Mouse (Mus musculus): ENCODE measurements around the gene Tlk1. TPM values are rescaled to one million over a fixed set of nuclear protein-coding genes. Genes with fewer than 3 reads are reported as not detected.

Gene Tlk1
- total RNA-seq, 4 experiments from 2014 or later: 27.5 to 38.2 (median 32.4) TPM

DNA sequence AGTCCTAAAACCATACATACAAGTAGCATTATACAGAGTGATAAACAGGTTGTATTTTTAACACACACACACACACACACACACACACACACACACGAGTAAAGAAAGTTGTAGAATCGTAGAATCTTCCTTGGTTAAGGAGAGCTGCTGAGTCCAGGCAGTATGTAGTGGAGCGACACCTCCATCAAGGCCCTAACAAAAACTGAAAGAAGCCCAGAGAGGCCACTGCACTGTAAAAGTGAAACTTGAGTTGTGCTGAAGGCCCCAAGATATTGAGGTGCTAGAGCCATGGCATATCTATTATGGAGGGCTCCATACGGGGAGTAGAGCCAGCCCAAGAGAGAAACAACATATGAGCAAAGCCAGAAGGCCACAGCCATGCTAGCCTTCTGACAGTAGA lies 32.3 kb downstream of the Tlk1 start:
- DNase-seq (ENCODE audit: low spot score): no peak

DNA sequence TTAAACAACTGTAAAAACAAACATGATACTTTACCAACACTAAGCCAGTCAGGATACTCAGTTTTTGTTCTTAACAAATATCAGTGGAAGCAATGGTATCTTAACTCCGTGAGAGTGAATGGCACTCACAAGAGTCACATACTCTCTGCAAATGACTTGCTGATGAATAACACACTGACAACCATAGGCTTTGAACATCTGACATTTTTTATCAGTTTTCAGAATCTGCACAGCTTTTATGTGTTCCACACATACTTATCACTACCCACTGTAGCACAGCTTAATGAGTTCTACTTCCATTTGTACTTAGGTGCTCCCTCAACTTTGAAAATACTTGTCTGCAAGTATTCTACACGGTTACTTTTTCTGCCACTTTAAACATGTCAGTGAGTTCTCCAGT lies 35.3 kb downstream of the Tlk1 start:
- DNase-seq (ENCODE audit: low spot score): no peak

DNA sequence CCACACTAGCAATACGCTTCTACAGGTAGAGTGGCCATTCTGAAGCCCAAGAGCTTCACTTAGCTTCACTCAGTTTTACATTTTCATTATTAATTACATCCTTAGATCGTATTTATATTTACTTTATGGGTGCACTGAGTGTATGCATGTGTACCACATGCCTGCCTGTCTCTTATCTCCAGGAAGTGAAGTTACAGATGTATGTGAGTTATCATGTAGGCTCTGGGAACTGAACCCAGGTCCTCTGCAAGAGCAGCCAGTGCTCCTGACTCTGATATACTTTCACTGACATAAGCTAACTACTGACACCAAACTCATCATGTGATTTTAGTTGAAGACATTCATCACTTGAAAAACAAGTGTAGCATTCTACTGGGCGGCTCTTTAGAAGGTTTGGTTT lies 36.2 kb downstream of the Tlk1 start:
- no peak for DNase-seq (ENCODE audit: low spot score)

DNA sequence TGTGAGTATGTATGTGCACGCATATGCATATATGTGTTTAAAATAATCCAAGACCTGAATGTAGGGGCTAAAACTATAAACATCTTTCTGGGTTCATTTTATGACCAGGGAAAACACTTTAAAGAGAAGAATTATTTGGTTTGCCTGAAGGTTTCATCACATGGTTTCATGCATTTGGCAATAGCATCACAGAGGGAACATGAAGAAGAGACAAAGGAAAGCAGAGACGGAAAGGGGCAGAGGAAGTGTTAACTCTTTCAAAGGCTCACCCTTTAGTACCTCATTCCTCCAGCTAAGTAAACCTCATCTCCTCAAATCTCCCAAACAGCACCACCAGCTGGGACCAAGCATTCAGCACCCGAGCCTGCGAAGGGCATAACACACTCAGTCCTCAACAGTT lies 41.1 kb downstream of the Tlk1 start:
- DNase-seq (ENCODE audit: low spot score): no peak

DNA sequence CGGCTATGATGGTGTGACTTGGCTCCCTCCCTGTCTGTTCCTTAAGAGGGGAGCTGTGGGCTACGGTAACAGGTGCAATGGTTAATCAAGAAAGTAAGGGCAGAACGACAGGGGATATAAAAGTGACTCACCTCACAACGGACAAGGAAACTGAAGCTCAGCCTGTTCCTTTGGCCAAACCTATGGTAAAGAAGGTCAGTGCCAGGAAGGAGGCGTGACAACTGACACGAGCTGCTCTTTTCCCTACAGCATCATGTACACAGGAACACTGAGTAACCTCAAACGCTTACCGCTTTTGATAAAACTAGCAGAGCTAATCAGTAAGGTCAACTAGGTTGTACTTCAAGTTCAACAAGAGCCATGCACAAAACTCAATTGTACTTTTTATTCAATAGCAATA lies 42.0 kb downstream of the Tlk1 start:
- DNase-seq (ENCODE audit: low spot score): no peak

DNA sequence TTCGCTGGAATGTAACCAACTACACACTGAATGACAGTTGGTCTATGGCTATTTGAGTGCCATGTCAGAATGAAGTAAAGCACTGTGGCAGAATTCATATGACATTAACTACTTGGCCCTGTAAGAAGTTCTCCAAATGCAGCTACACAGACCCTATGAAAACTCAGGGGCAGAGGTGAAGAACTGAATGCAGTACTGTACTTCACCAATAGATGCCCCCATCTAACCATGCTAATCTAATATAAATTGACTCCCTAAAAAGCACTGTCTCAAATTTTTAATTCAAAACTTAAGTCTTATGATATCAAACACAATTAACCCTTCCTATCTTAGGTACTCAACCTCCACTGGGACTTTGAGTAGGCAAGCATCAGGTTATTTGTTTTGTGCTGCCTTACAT lies 45.9 kb downstream of the Tlk1 start:
- DNase-seq (ENCODE audit: low spot score): peak; percentile 43

DNA sequence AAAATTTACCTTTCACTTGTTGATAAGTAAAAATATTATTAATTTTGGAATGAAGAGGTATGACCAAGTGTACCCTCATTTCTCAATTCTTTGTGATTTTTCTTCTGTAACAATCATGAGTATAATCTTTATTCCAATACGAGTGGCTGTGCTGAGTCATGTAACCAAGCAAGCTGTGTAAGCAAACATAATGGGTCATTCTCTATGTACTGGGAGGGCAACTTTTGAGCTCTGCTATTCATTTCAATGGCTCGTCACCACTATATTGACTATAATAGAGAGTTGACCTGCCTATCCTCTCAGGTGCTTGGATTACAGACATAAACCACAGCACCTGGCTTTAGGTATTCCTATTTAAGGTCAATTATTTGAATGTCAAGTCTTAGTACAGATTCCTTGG lies 48.8 kb downstream of the Tlk1 start:
- no peak for DNase-seq (ENCODE audit: low spot score)

DNA sequence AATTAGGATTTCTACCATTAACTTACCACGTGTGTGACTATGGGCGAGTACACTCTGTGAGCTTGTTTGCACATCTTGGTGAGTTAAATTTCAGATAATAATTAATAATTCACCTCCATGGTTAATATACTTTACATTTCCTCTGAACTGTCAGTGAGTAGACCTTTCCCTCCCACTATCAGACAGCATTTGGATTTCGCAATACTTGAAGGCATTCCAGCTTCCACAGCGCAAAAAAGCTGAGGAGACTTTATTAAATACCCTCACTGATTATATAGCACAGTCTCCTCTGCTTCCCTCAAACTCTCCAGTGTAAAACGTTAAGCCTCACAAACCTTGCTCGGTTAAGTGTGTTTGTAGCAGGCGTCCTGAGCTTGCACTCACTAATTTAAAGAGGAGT lies 60.8 kb downstream of the Tlk1 start:
- no peak for DNase-seq (ENCODE audit: low spot score)

DNA sequence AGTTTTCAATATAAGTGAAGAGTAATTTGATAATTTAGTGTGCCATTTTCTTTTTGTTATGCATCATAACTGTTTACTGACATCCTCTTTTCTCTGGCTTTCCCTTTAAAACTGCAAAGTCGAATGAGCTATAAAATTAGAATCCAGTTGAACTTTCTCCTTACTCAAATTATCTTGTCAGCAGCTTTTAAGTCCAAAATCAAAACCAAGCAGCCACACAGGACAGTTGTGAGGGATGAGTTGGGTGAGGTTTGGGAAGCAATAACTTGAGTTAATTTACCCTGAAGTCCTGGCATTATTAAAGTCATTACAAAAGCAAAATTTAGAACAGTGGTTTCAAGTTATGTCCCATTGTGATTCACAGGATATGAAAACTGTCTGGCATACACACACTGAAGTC lies 62.8 kb downstream of the Tlk1 start:
- no peak for DNase-seq (ENCODE audit: low spot score)

DNA sequence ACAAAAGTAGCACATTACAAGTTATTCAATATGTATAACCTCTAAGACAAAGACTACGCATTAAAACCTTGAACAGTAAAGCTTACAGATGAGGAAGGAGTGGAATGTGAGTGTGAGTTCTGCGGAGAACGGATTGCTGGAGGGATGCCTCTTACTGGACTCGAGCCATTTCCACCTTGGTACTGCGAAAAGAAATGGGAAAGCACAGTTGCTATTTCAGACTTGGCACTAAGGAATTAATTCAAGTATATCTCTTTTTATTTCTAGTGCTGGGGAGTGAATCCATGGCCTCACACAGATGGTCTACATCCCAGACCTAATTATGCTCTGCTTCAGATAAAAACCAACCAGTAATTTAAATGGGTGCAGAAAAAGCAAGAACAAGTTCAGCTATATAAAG lies 73.4 kb downstream of the Tlk1 start:
- DNase-seq (ENCODE audit: low spot score): no peak

DNA sequence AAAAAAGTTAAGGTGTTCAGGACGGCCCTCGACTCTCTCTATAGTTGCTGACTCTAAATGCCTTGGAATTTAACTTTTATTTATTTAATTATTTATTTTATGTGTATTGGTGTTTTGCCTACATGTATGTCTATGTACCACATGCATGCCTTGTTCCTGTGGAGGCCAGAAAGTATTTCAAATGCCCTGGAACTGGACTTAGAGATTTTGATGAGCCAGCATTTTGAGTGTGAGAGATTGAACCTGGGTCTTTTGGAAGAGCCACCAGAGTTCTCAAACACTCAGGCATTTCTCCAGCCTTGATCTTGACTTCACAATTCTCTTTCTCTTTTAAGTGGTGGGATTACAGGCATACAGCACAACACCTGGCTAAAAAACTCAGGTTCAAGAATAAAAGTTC lies 73.9 kb downstream of the Tlk1 start:
- no peak for DNase-seq (ENCODE audit: low spot score)

DNA sequence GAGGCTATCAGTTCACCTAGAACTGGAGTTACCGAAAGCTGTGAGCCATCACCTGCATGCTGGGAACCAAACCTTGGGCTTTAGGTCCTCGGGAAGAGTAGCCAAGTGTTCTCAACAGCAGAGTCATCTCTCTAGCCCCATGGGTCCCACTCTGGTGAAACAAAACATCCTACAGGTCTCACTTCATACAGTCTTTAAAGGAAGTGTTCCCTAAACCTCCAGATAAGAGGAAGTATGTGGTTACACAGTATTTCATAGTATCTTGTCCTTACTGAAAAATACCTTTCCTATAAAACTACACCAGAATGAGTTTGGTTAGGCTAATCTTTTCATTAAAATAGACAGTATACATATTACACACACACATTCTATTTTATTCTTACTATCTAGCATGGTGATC lies 82.9 kb downstream of the Tlk1 start:
- no peak for DNase-seq (ENCODE audit: low spot score)

DNA sequence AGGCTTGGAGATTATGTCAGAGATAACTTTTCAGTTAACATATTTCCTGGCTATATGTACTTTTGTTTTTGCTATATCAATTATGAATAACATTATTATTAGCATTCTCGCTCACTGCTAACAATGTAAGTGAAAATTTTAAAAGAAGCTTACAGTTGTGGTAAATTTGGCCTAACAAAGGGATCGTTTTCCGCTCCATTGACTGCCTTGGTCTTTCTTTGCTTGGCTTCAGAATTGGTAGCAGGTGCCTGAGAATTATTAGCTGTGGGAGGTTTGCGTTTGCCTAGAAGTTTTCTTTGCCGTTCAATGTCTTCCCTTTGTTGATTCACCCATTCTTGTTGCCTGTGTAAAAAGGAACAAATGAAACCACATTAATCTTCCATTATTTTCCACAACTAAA lies 83.6 kb downstream of the Tlk1 start:
- no peak for DNase-seq (ENCODE audit: low spot score)

DNA sequence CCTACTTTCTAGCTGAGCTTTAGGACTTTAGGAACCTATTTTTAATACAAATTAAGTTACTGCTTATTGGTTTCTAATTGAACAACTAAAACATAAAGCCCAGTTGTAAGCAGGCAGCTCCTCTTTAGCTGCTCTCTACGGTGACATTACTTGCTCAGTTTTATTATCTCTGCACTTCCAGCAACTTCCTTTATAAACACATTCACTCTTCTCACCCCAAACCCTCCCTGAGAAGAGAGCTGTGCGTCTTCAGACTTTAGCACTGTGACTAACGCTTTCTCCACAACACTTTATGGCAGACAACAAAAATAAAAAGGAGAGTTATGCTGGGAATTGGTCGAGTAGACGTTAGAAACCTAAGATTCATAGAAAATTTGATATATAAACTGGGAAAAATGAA lies 89.5 kb downstream of the Tlk1 start:
- no peak for DNase-seq (ENCODE audit: low spot score)

DNA sequence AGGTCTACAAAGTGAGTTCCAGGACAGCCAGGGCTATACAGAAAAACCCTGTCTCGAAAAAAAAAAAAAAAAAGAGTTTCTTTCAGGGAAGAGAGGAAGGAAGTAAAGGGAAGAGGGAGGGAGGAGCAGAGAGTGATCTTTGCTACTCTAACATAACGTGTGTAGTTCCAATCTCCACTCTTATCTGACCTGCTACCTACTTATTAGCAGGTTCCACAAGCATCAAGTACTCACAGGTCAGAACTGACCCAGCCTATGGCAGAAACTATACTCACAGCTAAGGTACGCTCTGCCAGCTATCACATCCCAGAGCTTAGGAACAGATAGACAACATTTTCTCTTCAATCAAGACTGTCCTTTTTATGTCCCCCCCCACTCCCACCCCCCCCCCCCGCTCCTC lies 90.0 kb downstream of the Tlk1 start:
- DNase-seq (ENCODE audit: low spot score): no peak

DNA sequence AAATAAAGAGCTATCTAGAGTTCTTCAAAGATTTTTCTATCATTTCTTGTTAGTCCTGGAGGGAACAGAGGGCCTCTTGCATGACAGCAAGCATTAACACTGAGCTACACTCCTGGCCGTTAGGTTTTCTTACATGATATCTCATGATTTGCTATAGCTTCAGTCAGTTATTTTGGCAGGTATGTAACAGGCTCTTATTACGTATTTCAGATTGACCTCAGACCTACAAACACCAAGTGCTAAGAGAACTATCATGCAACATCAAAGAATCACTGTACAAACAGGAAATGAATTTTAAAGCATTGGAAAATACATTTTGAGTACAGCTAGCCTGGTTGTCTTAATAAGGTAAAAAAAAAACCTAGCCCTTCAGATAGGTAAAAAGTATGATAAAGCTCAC lies 98.4 kb downstream of the Tlk1 start:
- DNase-seq (ENCODE audit: low spot score): no peak

DNA sequence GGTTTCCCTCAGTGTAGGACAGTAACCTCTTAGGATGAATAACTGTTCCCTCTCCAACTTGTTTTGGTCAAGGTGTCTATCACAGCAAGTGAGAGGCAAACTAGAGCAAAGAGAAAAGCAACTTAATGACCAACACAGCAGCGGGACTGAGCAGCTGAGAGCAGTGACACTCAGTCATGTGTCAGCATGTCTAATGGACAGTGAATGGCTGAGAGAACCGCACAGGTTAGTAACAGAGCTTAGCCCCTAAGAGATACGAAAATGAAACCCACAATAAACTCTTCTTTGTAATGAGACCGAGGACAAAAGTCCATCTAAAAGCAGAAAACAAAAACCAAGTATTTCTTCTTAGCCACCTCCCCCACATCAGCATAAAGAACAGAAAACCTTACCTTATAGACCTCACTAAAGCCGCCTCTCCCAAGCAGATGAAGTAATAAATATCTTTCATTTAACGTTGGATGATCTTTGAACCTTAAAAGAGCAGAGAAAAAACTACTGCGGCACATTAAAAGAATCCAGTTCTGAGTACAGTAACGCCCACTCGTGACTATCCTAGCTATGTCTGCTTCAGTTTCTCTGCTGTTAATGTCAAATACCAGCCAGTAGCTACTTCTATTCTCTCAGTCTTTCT lies 101.8 kb downstream of the Tlk1 start:
- no peak for DNase-seq (ENCODE audit: low spot score)

DNA sequence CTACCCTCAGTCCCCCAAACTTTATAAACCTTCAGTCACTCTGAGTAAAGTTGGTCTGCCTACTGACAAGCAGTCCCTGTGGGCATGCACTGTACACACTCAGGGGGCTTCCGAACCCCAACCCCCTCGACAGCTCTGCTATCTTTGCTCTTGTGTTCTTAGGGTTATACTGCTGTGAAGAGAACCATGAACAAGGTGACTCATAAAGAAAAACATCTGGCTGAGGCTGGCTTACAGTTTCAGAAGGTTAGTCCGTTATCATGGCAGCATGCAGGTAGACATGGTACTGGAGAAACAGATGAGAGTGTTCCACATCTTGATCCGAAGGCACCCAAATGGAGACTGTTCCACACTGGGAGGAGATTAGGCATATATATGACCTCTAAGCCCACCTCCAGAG lies 114.7 kb downstream of the Tlk1 start:
- no peak for DNase-seq (ENCODE audit: low spot score)

DNA sequence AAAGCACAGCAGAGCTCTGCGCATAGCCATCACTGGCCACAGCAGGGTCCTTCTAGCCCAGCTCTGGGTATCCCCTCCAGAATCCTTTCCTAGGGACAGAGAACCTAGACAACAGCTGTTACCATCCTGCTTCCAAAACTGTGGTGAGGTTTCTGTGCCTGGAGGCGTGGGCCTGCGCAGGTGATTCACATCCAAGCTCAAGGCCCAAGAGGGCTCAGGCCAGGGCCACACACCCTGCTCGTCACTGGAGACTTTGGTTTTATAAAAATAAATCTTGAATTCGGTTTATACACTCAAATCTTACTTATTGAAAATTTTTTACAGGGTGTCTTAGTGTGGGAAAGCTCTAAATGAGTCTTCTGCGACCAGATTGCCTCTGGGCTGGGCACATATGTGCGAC lies 115.3 kb downstream of the Tlk1 start:
- no peak for DNase-seq (ENCODE audit: low spot score)

DNA sequence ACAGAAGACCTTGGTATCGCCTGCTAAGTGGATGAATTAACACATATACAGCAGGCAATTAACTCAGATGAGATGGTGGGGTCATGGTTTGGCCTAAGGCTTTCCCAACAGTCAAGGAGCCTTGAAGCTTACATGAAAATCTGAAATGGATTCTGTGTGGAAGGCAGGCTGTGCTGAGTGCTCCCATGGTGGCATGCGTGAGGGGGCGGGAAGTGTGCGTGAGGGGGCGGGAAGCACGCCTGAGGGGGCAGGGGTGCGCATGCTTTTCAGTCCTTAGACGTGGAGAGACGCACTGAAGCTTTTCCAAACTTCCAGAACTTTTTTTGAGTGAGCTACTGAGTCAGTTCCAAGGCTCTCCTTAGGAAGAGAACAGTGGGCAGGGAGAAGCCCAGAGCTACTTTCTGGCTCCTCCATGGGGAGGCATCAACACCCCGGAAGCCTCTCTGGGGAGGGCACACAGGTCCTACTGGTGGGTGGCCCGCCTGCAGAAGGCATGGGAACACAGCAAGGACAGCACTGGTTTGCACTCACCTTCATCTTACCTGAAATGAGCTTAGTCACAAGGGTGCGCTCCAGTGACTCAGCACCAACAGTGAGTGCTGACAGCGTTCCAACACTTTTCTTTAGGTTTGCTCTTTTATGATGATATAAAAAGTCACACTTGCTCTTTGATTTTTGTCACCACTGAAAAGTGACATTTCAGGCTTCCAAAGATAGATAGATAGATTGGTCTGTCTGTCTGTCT lies 116.4 kb downstream of the Tlk1 start:
- no peak for DNase-seq (ENCODE audit: low spot score)

DNA sequence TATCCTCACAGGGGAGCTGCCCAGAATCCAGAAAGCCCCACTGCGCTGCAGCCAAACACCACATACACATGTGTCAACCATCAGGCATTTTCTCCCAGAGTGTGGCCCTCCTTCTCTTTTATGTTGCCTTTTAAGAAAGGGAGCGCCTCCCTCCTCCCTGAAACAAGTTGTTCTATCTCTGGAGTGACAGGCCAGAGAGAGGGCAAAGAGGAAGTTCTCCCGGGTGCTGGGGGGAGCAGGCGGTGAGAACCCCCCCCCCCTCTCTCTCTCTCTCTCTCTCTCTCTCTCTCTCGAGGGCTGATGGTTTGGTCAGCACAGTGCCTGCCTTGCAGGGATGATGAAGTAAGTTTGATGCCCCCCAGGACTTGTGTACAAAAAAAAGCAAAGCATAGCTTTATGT lies 123.1 kb downstream of the Tlk1 start:
- no peak for DNase-seq (ENCODE audit: low spot score)

DNA sequence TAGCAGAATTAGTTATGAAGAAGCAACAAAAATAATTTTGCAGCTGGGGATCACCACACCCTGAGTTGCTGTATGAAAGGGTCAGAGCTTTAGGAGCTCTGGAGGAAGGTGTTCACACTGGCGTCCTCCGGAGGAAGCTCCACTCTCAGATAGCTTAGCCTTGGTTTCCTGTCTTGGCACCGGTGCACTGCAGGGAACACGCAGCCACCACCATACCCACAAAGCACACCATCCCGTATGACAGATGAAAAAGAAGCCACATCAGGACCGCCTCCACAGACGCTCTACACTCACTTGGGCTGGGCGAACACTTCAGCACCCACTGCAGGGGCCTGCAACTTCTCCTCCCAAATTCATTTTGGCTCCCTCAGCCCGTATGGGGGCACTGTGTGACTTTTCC lies 124.0 kb downstream of the Tlk1 start:
- DNase-seq (ENCODE audit: low spot score): no peak

DNA sequence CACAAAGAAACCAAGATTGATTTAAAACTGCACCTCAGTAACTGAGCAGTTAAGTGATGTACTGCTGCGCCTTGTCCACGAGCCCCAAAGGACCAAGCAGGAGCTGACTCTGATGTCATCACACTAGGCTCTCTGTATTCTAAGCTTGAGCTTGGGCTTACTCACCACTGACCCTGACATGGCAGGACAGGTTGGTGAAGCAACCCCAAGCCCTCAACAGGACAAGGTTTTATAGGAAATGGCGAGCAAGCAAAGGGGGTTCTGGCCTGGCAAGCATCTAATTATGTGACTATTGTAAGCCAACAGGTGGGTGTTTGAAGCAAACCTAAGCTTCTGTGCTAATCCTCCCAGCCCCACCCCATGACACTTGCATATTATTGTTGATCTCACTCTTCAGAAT lies 124.7 kb downstream of the Tlk1 start:
- DNase-seq (ENCODE audit: low spot score): no peak

DNA sequence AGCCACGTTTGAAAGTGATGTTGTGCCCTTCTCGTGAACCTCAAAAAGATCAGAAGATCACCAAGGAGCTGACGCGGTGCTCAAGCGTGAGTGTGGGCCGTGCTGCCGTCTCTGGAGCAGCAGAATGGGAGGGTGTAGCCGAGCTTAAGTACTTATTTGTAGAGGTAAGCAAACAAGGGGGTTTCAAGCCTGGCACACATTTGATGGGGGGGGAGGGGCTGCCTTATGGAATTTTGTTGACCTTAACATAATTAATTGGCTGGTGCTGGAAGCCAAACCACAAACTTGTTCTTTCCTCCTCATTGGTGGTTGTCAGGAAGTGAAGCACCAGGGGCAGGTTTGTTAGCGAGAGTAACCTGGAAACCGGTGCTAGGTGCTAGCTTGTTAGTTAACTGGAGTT lies 129.8 kb downstream of the Tlk1 start:
- no peak for DNase-seq (ENCODE audit: low spot score)

Data from heart, adult 8-10 months (tissue).